Mouse (Mus musculus): Measurements from ENCODE around the gene Kif24. TPM values are rescaled to one million over a fixed set of nuclear protein-coding genes. Genes with fewer than 3 reads are reported as not detected.

Gene Kif24
- polyA plus RNA-seq, 1 experiment from 2014 or later: 3.4 TPM

DNA sequence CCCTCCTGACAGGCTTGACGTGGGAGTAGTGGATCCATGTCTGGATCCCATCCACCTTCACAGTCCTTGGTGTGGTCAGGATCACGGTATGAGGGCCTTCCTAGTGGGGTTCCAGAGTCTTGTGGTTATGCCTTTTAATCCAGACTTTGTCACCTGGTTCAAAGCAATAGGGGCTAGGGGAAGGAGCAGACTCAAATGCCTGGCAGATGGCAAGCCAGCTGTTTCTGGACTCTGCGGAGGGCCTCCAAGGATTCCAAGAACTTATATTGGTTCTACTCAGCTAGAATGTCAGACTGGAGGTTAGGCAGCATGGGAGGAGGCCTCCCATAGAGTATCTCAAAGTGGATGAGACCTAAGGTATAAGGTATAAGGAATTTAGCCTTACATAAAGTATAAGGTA is 17.1 kb downstream of the Kif24 start:
- ATAC-seq (ENCODE audit: low FRiP score): no peak
- Histone ChIP-seq H3K27me3 (ENCODE audit: control insufficient read depth, insufficient read depth, low read length) (no peaks in the 10 kb centered on the region), H3K4me3 (replicated peaks; ENCODE audit: low read length) (no peak overlapping the region), H3K4me2 (replicated peaks) (no peak overlapping the region), H3K36me3 (replicated peaks; ENCODE audit: control insufficient read depth, insufficient read depth) (no peaks in the 10 kb centered on the region), H3K4me1 (replicated peaks; ENCODE audit: control insufficient read depth, insufficient read depth, low read length) (no peaks in the 10 kb centered on the region), H3K9ac (no peak overlapping the region), H3K9me3 (ENCODE audit: control insufficient read depth, low read length) (no peaks in the 10 kb centered on the region), H3K27ac (no peak overlapping the region)
- 96% methylated on average over 3 of the region's 3 CpGs for WGBS
- DNase-seq (ENCODE audit: low spot score): no peak

DNA sequence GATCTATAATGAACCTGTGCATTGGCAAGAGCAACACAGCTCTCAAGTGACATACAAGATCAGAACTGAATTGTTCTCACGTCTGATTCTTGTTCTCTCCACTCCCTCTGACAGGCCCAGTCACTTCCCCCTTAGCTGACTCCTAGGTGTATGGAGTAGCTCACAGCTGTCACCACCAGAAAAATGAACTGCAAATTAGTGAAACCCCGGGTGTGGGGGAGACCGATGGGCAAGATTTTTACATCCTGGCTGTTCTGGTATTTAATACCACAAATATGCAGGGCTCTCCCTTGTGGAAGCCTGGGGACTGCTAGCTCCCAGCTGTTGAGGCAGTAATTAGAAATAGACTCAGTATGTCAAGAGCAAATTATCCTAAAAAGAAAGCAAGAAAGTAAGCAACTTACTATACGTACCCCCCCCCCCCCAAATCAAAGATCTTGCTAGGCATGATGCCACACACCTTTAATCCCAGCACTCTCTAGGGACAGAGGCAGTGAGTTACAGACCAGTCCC is 21.8 kb downstream of the Kif24 start:
- no peaks in the 10 kb centered on the region for H3K36me3 ChIP-seq (replicated peaks; ENCODE audit: control insufficient read depth, insufficient read depth)
- ATAC-seq (ENCODE audit: low FRiP score) (no peak), DNase-seq (ENCODE audit: low spot score) (no peak)
- H3K27ac ChIP-seq: no peak overlapping the region
- H3K9ac ChIP-seq: no peak overlapping the region
- H3K4me3 ChIP-seq (replicated peaks; ENCODE audit: low read length): no peak overlapping the region
- no peaks in the 10 kb centered on the region for H3K9me3 ChIP-seq (ENCODE audit: control insufficient read depth, low read length)
- 82% methylated on average over 4 of the region's 4 CpGs for WGBS
- no peak overlapping the region for H3K4me2 ChIP-seq (replicated peaks)
- H3K27me3 ChIP-seq (ENCODE audit: control insufficient read depth, insufficient read depth, low read length): no peaks in the 10 kb centered on the region
- no peaks in the 10 kb centered on the region for H3K4me1 ChIP-seq (replicated peaks; ENCODE audit: control insufficient read depth, insufficient read depth, low read length)

DNA sequence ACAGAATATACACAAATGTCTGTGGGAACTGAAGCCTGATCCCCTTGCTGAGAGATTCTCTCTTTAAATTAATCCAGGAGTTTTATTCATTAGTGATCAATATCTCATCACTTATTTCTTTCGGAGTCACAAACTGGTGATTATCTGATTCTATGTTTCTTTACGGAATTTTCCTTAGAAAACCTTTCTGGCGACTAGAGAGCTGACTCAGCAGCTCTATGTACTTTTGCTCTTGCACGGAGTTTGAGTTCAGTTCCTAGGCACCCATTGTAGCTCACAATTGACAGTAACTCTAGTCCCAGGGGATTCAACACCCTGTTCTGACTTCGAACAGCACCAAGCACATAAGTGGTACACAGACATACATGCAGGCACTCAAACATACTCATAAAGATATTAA is 25.8 kb downstream of the Kif24 start:
- no peaks in the 10 kb centered on the region for H3K27me3 ChIP-seq (ENCODE audit: control insufficient read depth, insufficient read depth, low read length)
- DNase-seq (ENCODE audit: low spot score): no peak
- no peaks in the 10 kb centered on the region for H3K4me1 ChIP-seq (replicated peaks; ENCODE audit: control insufficient read depth, insufficient read depth, low read length)
- 89% methylated on average over 5 of the region's 5 CpGs for WGBS
- H3K9me3 ChIP-seq (ENCODE audit: control insufficient read depth, low read length): no peaks in the 10 kb centered on the region
- no peaks in the 10 kb centered on the region for H3K36me3 ChIP-seq (replicated peaks; ENCODE audit: control insufficient read depth, insufficient read depth)
- ATAC-seq (ENCODE audit: low FRiP score): no peak
- H3K27ac ChIP-seq: no peak overlapping the region
- H3K4me2 ChIP-seq (replicated peaks): no peak overlapping the region
- no peak overlapping the region for H3K4me3 ChIP-seq (replicated peaks; ENCODE audit: low read length)
- H3K9ac ChIP-seq: no peak overlapping the region

DNA sequence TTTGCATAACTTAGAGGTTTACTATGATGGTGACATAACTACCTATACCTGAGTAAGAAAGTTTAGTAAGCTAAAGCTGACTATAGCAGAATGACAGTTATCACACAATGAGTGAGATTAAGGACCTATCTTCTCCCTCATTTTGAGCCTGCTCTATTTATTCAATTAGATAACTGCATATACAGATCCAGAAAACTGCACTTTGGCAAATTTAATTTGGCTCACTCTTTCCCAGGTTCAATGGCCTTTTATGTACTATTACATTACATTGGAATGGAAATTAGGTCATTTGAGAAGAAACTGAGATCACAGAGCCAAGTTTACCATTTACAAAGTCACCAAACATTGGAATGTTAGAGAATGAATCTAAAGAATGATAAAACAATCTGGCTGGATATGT is 47.7 kb downstream of the Kif24 start:
- no peaks in the 10 kb centered on the region for H3K9me3 ChIP-seq (ENCODE audit: control insufficient read depth, low read length)
- H3K36me3 ChIP-seq (replicated peaks; ENCODE audit: control insufficient read depth, insufficient read depth): no peaks in the 10 kb centered on the region
- H3K4me1 ChIP-seq (replicated peaks; ENCODE audit: control insufficient read depth, insufficient read depth, low read length): no peaks in the 10 kb centered on the region
- H3K9ac ChIP-seq: no peak overlapping the region
- no peak overlapping the region for H3K4me3 ChIP-seq (replicated peaks; ENCODE audit: low read length)
- DNase-seq (ENCODE audit: low spot score): no peak
- no peak overlapping the region for H3K27ac ChIP-seq
- no peak for ATAC-seq (ENCODE audit: low FRiP score)
- H3K27me3 ChIP-seq (ENCODE audit: control insufficient read depth, insufficient read depth, low read length): no peaks in the 10 kb centered on the region
- H3K4me2 ChIP-seq (replicated peaks): no peak overlapping the region

DNA sequence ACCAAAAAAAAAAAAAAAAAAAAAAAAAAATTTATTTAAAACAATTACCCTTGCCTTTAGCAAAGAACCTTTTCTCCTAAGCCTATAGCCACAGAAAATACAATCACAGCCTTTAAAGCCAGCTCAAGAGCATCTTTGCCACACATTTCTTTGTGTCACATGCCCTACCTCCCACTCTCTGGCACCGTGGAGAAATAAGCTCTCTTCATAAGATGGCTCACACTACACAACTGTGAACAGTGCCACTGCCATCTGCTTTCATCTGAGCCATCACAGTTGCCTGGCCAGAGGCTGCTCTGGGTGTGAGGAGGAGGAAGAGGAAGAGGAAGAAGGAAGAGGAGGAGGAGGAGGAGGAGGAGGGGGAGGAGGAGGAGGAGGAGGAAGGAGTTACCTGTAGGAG is 55.3 kb downstream of the Kif24 start:
- Histone ChIP-seq H3K4me1 (replicated peaks; ENCODE audit: control insufficient read depth, insufficient read depth, low read length) (no peaks in the 10 kb centered on the region), H3K9me3 (ENCODE audit: control insufficient read depth, low read length) (no peaks in the 10 kb centered on the region), H3K36me3 (replicated peaks; ENCODE audit: control insufficient read depth, insufficient read depth) (peaks cover 6% of the 10 kb centered on the region; the same call in 1 of the 2 replicates), H3K4me3 (replicated peaks; ENCODE audit: low read length) (no peak overlapping the region), H3K27me3 (ENCODE audit: control insufficient read depth, insufficient read depth, low read length) (no peaks in the 10 kb centered on the region), H3K4me2 (replicated peaks) (no peak overlapping the region), H3K9ac (no peak overlapping the region), H3K27ac (no peak overlapping the region)
- 88% methylated on average over 1 of the region's 1 CpGs for WGBS
- no peak for ATAC-seq (ENCODE audit: low FRiP score)
- DNase-seq (ENCODE audit: low spot score): no peak

DNA sequence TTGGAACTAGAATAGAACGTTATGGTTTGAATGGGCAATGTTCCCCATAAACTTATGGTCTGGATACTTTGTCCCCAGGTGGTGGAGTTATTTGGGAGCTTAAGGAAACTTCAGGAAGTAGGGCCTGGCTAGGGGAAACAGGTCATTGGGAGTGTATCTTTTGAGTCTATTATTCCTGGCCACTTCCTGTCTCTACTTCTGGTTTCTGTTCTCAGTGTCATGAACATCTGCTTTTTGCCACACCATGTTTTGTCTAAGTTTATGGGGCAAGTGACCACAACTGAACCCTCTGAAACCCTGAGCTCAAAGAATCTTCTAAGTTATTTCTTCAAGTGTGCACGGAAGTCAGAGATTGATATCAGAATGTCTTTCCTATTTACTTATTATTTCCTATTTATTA is 57.3 kb downstream of the Kif24 start:
- Histone ChIP-seq H3K27me3 (ENCODE audit: control insufficient read depth, insufficient read depth, low read length) (no peaks in the 10 kb centered on the region), H3K27ac (no peak overlapping the region), H3K4me2 (replicated peaks) (no peak overlapping the region), H3K9ac (no peak overlapping the region), H3K36me3 (replicated peaks; ENCODE audit: control insufficient read depth, insufficient read depth) (peaks cover 6% of the 10 kb centered on the region; the same call in 1 of the 2 replicates), H3K9me3 (ENCODE audit: control insufficient read depth, low read length) (no peaks in the 10 kb centered on the region), H3K4me1 (replicated peaks; ENCODE audit: control insufficient read depth, insufficient read depth, low read length) (no peaks in the 10 kb centered on the region), H3K4me3 (replicated peaks; ENCODE audit: low read length) (no peak overlapping the region)
- ATAC-seq (ENCODE audit: low FRiP score) (no peak), DNase-seq (ENCODE audit: low spot score) (no peak)
- WGBS: 93% methylated on average over 2 of the region's 2 CpGs

DNA sequence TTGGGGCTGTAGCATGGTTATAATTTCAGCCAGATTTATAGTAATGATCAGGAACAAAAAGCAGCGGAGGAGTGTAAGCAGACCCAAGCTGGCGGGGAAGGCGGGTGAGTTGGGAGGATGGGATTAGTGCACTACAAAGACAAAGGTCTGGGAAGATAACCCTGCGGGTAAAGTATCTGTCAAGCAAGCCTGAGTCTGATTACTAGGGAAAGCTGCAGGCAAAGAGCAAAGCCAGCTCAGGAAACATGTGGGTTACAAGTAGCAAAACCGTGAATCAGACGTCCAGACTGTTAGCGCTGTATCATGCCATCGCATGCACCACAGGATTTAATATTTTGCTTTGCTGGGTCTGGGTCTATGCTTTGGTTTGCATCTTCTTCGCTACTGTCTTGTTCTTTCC is 58.1 kb downstream of the Kif24 start:
- Histone ChIP-seq H3K4me3 (replicated peaks; ENCODE audit: low read length) (no peak overlapping the region), H3K4me2 (replicated peaks) (no peak overlapping the region), H3K9me3 (ENCODE audit: control insufficient read depth, low read length) (no peaks in the 10 kb centered on the region), H3K27ac (no peak overlapping the region), H3K36me3 (replicated peaks; ENCODE audit: control insufficient read depth, insufficient read depth) (peaks cover 6% of the 10 kb centered on the region; the same call in 1 of the 2 replicates), H3K9ac (no peak overlapping the region), H3K4me1 (replicated peaks; ENCODE audit: control insufficient read depth, insufficient read depth, low read length) (no peaks in the 10 kb centered on the region), H3K27me3 (ENCODE audit: control insufficient read depth, insufficient read depth, low read length) (no peaks in the 10 kb centered on the region)
- DNase-seq (ENCODE audit: low spot score): no peak
- ATAC-seq (ENCODE audit: low FRiP score): no peak
- WGBS: 93% methylated on average over 9 of the region's 9 CpGs

DNA sequence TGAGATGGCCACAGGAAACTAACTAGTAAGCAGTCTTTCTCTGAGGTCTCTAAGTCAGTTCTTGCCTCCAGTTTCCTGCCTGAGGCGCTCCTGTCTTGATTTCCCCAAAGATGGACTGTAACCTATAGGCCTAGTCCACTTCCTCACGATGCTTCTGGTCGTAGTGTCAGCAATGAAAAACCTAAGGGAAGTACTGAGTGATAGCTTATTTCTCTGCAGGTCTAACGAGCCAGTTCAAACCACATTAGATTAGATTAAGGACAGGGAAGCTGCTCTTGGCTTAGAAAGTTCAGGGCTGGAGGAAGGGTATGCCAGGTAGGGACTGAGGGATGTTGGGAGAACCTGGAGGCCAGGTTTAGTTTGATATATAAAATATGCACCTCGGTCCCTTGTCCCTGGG is 63.1 kb downstream of the Kif24 start:
- peaks cover 13% of the 10 kb centered on the region for H3K36me3 ChIP-seq (replicated peaks; ENCODE audit: control insufficient read depth, insufficient read depth)
- DNase-seq (ENCODE audit: low spot score) (no peak), ATAC-seq (ENCODE audit: low FRiP score) (no peak)
- no peaks in the 10 kb centered on the region for H3K4me1 ChIP-seq (replicated peaks; ENCODE audit: control insufficient read depth, insufficient read depth, low read length)
- WGBS: 94% methylated on average over 5 of the region's 5 CpGs
- no peak overlapping the region for H3K9ac ChIP-seq
- H3K27me3 ChIP-seq (ENCODE audit: control insufficient read depth, insufficient read depth, low read length): no peaks in the 10 kb centered on the region
- H3K9me3 ChIP-seq (ENCODE audit: control insufficient read depth, low read length): no peaks in the 10 kb centered on the region
- no peak overlapping the region for H3K4me3 ChIP-seq (replicated peaks; ENCODE audit: low read length)
- H3K27ac ChIP-seq: no peak overlapping the region
- no peak overlapping the region for H3K4me2 ChIP-seq (replicated peaks)

DNA sequence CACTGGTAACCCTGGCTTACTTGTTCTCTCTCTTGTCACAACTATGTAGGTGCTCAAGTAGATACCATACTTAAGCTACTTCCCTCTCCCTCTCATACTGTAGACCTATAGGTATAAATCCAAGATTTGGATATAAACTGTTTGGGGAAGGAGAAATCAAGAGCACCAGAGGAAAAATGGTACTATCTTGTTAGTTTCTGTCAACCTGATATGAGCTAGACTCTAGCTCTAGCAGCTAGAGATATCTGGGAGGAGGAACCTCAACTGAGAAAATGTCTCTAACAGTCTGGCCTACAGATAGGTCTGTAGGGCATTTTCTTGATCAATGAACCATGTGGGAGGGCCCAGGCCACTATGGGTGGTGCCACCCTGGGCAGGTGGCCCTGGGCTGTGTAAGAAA is 63.5 kb downstream of the Kif24 start:
- H3K4me3 ChIP-seq (replicated peaks; ENCODE audit: low read length): no peak overlapping the region
- H3K27ac ChIP-seq: no peak overlapping the region
- no peak overlapping the region for H3K9ac ChIP-seq
- H3K4me2 ChIP-seq (replicated peaks): no peak overlapping the region
- H3K9me3 ChIP-seq (ENCODE audit: control insufficient read depth, low read length): no peaks in the 10 kb centered on the region
- DNase-seq (ENCODE audit: low spot score) (no peak), ATAC-seq (ENCODE audit: low FRiP score) (no peak)
- H3K4me1 ChIP-seq (replicated peaks; ENCODE audit: control insufficient read depth, insufficient read depth, low read length): no peaks in the 10 kb centered on the region
- H3K27me3 ChIP-seq (ENCODE audit: control insufficient read depth, insufficient read depth, low read length): no peaks in the 10 kb centered on the region
- peaks cover 13% of the 10 kb centered on the region for H3K36me3 ChIP-seq (replicated peaks; ENCODE audit: control insufficient read depth, insufficient read depth)

DNA sequence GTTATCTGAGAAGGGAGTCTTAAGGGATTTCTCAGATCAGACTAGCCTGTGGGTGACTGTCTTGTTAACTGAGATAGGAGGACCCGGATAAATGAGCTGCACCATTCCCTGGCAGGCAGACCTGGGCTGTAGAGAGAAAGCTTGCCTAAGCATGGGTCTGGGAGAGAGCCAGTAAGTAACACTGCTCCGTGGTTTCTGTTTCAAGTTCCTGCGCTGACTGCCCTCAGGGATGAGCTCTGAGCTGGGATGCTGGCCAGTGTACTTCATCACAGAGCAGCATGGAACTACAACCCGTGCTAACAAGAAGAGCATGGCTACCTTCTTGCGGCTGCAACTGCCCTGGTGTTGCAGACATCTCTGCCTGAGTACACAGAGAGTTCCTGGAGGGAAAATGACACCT is 64.8 kb downstream of the Kif24 start:
- Histone ChIP-seq H3K9ac (no peak overlapping the region), H3K4me2 (replicated peaks) (no peak overlapping the region), H3K4me1 (replicated peaks; ENCODE audit: control insufficient read depth, insufficient read depth, low read length) (no peaks in the 10 kb centered on the region), H3K9me3 (ENCODE audit: control insufficient read depth, low read length) (no peaks in the 10 kb centered on the region), H3K4me3 (replicated peaks; ENCODE audit: low read length) (no peak overlapping the region), H3K27me3 (ENCODE audit: control insufficient read depth, insufficient read depth, low read length) (no peaks in the 10 kb centered on the region), H3K27ac (no peak overlapping the region), H3K36me3 (replicated peaks; ENCODE audit: control insufficient read depth, insufficient read depth) (peaks cover 15% of the 10 kb centered on the region)
- 87% methylated on average over 5 of the region's 5 CpGs for WGBS
- no peak for ATAC-seq (ENCODE audit: low FRiP score)
- no peak for DNase-seq (ENCODE audit: low spot score)
